Mouse (Mus musculus): ENCODE data around the gene Cps1. TPM values are rescaled to one million over a fixed set of nuclear protein-coding genes. Genes with fewer than 3 reads are reported as not detected.
A peak's percentile ranks its signal among the peaks of the same experiment; 100 is the strongest.

Gene Cps1
- total and polyA plus RNA-seq, 3 experiments: 0.05 to 0.13 TPM; not detected in 1

DNA sequence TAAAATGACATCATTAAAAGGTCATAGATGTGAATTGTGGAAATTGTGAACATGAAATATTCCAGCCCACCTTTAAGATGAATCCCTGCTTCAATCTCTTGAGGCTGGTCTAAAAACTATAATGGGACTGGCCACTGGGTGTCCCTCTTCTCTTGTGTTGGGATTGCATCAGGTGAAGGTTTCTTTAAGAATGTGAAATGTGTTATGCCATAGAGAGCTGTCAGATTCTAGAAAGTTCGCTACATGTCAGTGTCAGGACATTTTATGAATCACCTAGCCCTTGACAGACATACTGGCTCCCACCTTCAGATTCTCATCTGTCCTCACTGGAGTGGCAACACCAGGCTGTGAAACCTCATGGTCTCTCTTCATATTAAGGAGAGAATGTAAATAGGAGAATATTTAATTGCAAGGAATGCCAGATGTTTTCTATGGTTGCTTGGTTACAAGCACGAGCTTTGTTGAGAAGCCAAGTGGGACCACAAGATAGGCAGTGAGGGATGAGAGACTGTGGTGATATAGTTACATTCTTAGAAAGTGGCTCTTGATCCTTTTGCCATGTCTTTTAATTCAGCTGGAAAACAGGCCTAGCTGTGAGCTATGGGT lies 95.6 kb downstream of the Cps1 start:
- no peaks in the 10 kb centered on the region for H3K4me1 ChIP-seq (ENCODE audit: control insufficient read depth in 1 of 2, insufficient read depth in 2 of 2)
- no peak overlapping the region for H3K27ac ChIP-seq (ENCODE audit: insufficient read depth, low read depth)
- H3K4me2 ChIP-seq (ENCODE audit: insufficient read depth, low read depth, poor library complexity, severe bottlenecking): no peak overlapping the region
- H3K79me2 ChIP-seq (replicated peaks; ENCODE audit: control insufficient read depth, extremely low read depth, insufficient read depth, poor library complexity, severe bottlenecking): no peaks in the 10 kb centered on the region
- DNase-seq (ENCODE audit: extremely low read depth): peak; percentile 24
- in situ Hi-C loops (cut with MboI; ENCODE audit: low pct_ligation_motif_present, low pct_unique_long_range_greater_than_20kb, low sequenced_read_pairs): no loop called here
- H3K9me3 ChIP-seq (replicated peaks; ENCODE audit: low read length): no peaks in the 10 kb centered on the region
- TF ChIP-seq USF1 (IDR thresholded peaks at IDR 0.05; ENCODE audit: low read depth, low read length) (no peak), SMC3 (IDR thresholded peaks at IDR 0.05; ENCODE audit: low read depth, low read length) (peak; percentile 29), RAD21 (IDR thresholded peaks at IDR 0.05; ENCODE audit: low read depth, low read length) (peak; percentile 49), CTCF (conservative IDR thresholded peaks at IDR 0.05 in 1 of 2, IDR thresholded peaks at IDR 0.05 in 1 of 2; ENCODE audit: low read depth in 2 of 2, low read length in 2 of 2) (peak in 1 of 2 experiments; percentile 47; a peak in 2 of 4 replicates)
- dilution Hi-C loops (cut with MboI; ENCODE audit: extremely low pct_ligation_motif_present, extremely low pct_unique_long_range_greater_than_20kb, low sequenced_read_pairs): no loop called here
- no peak overlapping the region for H3K4me3 ChIP-seq (replicated peaks in 1 of 3; ENCODE audit: low read depth in 2 of 3, low read length in 2 of 3, poor library complexity in 1 of 3)
- no peaks in the 10 kb centered on the region for H3K36me3 ChIP-seq (replicated peaks in 1 of 2; ENCODE audit: control insufficient read depth in 1 of 2, insufficient read depth in 1 of 2, low read length in 1 of 2)
- no peaks in the 10 kb centered on the region for H3K27me3 ChIP-seq (replicated peaks)
- H3K9ac ChIP-seq (ENCODE audit: insufficient read depth, low read depth): no peak overlapping the region

DNA sequence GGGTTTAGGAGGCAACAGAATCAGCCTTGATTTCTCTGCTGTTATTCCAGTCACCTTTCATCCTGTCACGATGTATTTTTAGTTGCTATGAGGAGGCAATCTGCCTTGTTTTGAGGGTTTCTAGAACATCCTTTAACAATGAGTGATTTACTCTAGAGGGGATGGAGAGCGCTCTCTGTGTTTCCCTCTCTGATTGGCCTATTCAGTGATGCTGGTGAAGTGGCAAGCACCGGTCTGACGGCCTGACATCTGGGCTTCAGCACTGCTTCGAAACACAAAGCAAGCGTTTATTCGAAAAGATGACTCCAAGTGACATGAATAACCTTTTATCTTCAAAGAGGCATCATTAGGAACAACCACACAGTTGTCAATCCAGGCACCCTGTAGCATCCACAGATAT lies 100.8 kb downstream of the Cps1 start:
- Histone ChIP-seq H3K9ac (ENCODE audit: insufficient read depth, low read depth) (no peak overlapping the region), H3K27ac (ENCODE audit: insufficient read depth, low read depth) (no peak overlapping the region), H3K79me2 (replicated peaks; ENCODE audit: control insufficient read depth, extremely low read depth, insufficient read depth, poor library complexity, severe bottlenecking) (no peaks in the 10 kb centered on the region), H3K4me2 (ENCODE audit: insufficient read depth, low read depth, poor library complexity, severe bottlenecking) (no peak overlapping the region), H3K4me1 (ENCODE audit: control insufficient read depth in 1 of 2, insufficient read depth in 2 of 2) (no peaks in the 10 kb centered on the region), H3K9me3 (replicated peaks; ENCODE audit: low read length) (no peaks in the 10 kb centered on the region), H3K4me3 (replicated peaks in 1 of 3; ENCODE audit: low read depth in 2 of 3, low read length in 2 of 3, poor library complexity in 1 of 3) (no peak overlapping the region), H3K27me3 (replicated peaks) (no peaks in the 10 kb centered on the region), H3K36me3 (replicated peaks in 1 of 2; ENCODE audit: control insufficient read depth in 1 of 2, insufficient read depth in 1 of 2, low read length in 1 of 2) (no peaks in the 10 kb centered on the region)
- DNase-seq (ENCODE audit: extremely low read depth): no peak
- dilution Hi-C loops (cut with MboI; ENCODE audit: extremely low pct_ligation_motif_present, extremely low pct_unique_long_range_greater_than_20kb, low sequenced_read_pairs) (no loop called here), in situ Hi-C loops (cut with MboI; ENCODE audit: low pct_ligation_motif_present, low pct_unique_long_range_greater_than_20kb, low sequenced_read_pairs) (no loop called here)
- TF ChIP-seq JUN (IDR thresholded peaks at IDR 0.05; ENCODE audit: insufficient read depth, low read depth, low read length) (no peak), TCF12 (IDR thresholded peaks at IDR 0.05; ENCODE audit: low read depth, low read length) (no peak), NELFE (IDR thresholded peaks at IDR 0.05; ENCODE audit: low read depth, low read length) (no peak), POLR2A (IDR thresholded peaks at IDR 0.05; ENCODE audit: low read depth, low read length) (no peak), SIN3A (IDR thresholded peaks at IDR 0.05; ENCODE audit: low read length) (no peak), RCOR1 (conservative IDR thresholded peaks at IDR 0.05; ENCODE audit: low read depth, low read length) (no peak), PAX5 (IDR thresholded peaks at IDR 0.05; ENCODE audit: low read length) (no peak), CTCF (conservative IDR thresholded peaks at IDR 0.05 in 1 of 2, IDR thresholded peaks at IDR 0.05 in 1 of 2; ENCODE audit: low read depth in 2 of 2, low read length in 2 of 2) (no peak), BHLHE40 (IDR thresholded peaks at IDR 0.05; ENCODE audit: low read depth, low read length) (no peak), ZMIZ1 (IDR thresholded peaks at IDR 0.05; ENCODE audit: low read depth, low read length) (no peak), UBTF (IDR thresholded peaks at IDR 0.05; ENCODE audit: low read depth, low read length) (no peak), USF1 (IDR thresholded peaks at IDR 0.05; ENCODE audit: low read depth, low read length) (no peak), TBP (conservative IDR thresholded peaks at IDR 0.05; ENCODE audit: low read depth, low read length) (no peak), SMC3 (IDR thresholded peaks at IDR 0.05; ENCODE audit: low read depth, low read length) (no peak), IRF4 (IDR thresholded peaks at IDR 0.05; ENCODE audit: low read depth, low read length) (no peak), KAT2A (IDR thresholded peaks at IDR 0.05; ENCODE audit: insufficient replicate concordance, low read length) (no peak), E2F4 (IDR thresholded peaks at IDR 0.05; ENCODE audit: insufficient replicate concordance, low read depth, low read length) (no peak), ETS1 (conservative IDR thresholded peaks at IDR 0.05; ENCODE audit: low read depth, low read length) (no peak), ELF1 (IDR thresholded peaks at IDR 0.05; ENCODE audit: low read depth, low read length) (no peak), EP300 (IDR thresholded peaks at IDR 0.05; ENCODE audit: low read length) (no peak)

All from CH12.LX (cell line).